Mouse (Mus musculus) hindbrain, embryonic 14.5 days (tissue): ENCODE results near the gene Dck. TPM values are rescaled to one million over a fixed set of nuclear protein-coding genes. Genes with fewer than 3 reads are reported as not detected.

Experiments
- ATAC-seq: fragments of 200-750 bp; cut with Nextera tagmentation; 2 replicates; pipeline ENCODE4 v1.8.0; 2017; ENCODE audit warnings: moderate number of reproducible peaks, mild to moderate bottlenecking, moderate TSS enrichment, moderate library complexity; ENCODE audit not compliant: low FRiP score
- DNase-seq: peaks from one replicate; pipeline ENCODE4 v3.0.0-alpha.2; 2015; ENCODE audit warnings: low spot score
- H3K27ac ChIP-seq: fragments of 300-500 bp; sonication (generic); 2 replicates; pipeline ENCODE4 v1.5.1; 2014; ENCODE audit warnings: mild to moderate bottlenecking, moderate library complexity
- H3K27me3 ChIP-seq: fragments of 300-500 bp; sonication (generic); 2 replicates; pipeline ENCODE4 v1.6.1; 2014; ENCODE audit warnings: mild to moderate bottlenecking, low read length, mixed read lengths; ENCODE audit not compliant: control insufficient read depth, insufficient read depth
- H3K36me3 ChIP-seq: fragments of 300-500 bp; sonication (generic); replicated peaks from 2 replicates; pipeline ENCODE4 v1.6.1; 2014; ENCODE audit not compliant: control insufficient read depth, insufficient read depth
- H3K4me1 ChIP-seq: fragments of 300-500 bp; sonication (generic); replicated peaks from 2 replicates; pipeline ENCODE4 v1.6.1; 2014; ENCODE audit warnings: antibody characterized with exemption, low read length, mixed read lengths; ENCODE audit not compliant: control insufficient read depth, insufficient read depth
- H3K4me2 ChIP-seq: fragments of 300-500 bp; sonication (generic); replicated peaks from 2 replicates; pipeline ENCODE4 v1.6.1; 2014; ENCODE audit warnings: mild to moderate bottlenecking, moderate library complexity
- H3K4me3 ChIP-seq: fragments of 300-500 bp; sonication (generic); replicated peaks from 2 replicates; pipeline ENCODE4 v1.5.1; 2014; ENCODE audit warnings: mild to moderate bottlenecking, low read length
- H3K9ac ChIP-seq: fragments of 300-500 bp; sonication (generic); 2 replicates; pipeline ENCODE4 v1.6.1; 2014
- H3K9me3 ChIP-seq: fragments of 300-500 bp; sonication (generic); 2 replicates; pipeline ENCODE4 v1.6.1; 2016; ENCODE audit warnings: low read length; ENCODE audit not compliant: control insufficient read depth
- WGBS: fragments of 180-500 bp; shearing (Covaris S2); extraction: QIAGEN DNeasy Blood & Tissue Kit; methylation state at CpG from one replicate; pipeline ENCODE4 v1.1.7; 2014; 5-methylcytosine and 5-hydroxymethylcytosine counted together
- polyA plus RNA-seq: library from polyadenylated mRNA; unstranded; fragments of >200 nt; fragmentation: Nextera tagmentation; extraction: Ambion mirVana; gene quantifications from 2 replicates; pipeline ENCODE4 v1.2.1, GENCODE M21; 2014

Dck gene
- polyA plus RNA-seq, 1 experiment from 2014 or later = 51.6 TPM

DNA sequence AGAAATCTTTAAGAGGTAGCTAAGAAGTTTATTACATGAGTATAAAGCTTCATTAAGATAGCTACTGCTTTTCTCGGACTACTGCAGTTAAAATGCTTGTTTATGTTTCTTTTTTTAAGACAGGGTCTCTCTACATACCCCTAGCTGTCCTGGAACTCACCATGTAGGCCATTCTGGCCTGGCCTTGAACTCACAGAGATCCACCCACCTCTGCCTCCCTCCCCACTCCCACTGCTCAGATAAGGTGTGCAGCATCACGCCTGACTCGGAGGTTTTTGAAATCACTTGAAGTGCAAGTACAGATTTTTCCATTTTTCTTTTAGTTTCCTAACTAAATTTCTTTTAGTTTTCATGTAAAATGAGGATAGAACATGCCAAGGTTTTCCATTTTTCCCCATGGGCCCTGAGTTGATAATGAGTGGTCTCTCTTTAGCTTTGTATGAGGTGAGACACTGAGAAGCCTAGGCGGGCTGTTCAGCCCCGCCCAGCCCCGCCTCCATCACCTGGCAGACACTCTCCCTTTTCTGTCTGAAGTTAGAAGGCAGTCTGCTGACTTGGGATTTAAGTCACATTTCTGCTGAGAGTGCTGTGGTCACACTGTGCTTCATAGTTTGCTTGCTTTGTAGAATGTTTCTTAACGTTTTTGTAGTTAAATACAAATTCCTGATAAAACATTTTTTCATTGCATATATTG is 17.4 kb downstream of the Dck start:
- no peaks in the 10 kb centered on the region for H3K27me3 ChIP-seq
- no peaks in the 10 kb centered on the region for H3K9me3 ChIP-seq
- WGBS = 88% methylated on average over 7 of the region's 7 CpGs
- DNase-seq (no peak), ATAC-seq (no peak)
- no peak overlapping the region for H3K4me3 ChIP-seq
- no peak overlapping the region for H3K4me2 ChIP-seq
- H3K36me3 ChIP-seq = peaks cover 80% of the 10 kb centered on the region
- H3K9ac ChIP-seq = no peak overlapping the region
- H3K27ac ChIP-seq = no peak overlapping the region
- no peaks in the 10 kb centered on the region for H3K4me1 ChIP-seq

DNA sequence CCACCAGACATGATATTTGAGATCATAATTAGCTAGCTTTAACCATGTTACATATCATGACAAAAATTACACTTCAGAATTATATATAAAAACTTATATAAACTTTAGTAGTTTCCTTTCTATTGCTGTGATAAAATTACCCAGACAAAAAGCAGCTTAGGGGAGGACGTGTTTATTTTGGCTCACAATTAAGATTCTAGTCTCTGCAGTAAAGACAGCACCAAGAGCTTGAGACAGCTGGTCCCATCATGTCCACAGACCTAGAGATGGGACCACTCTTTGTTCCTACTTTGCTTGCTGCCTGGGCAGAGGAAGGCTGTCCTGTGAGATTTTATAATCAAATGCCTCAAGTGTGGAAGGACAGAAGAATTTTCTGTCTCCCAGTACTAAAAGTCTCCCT is 20.3 kb downstream of the Dck start:
- Histone ChIP-seq H3K27ac (no peak overlapping the region), H3K9me3 (no peaks in the 10 kb centered on the region), H3K4me3 (no peak overlapping the region), H3K9ac (no peak overlapping the region), H3K36me3 (peaks cover 60% of the 10 kb centered on the region), H3K4me2 (no peak overlapping the region), H3K4me1 (no peaks in the 10 kb centered on the region), H3K27me3 (no peaks in the 10 kb centered on the region)
- DNase-seq = no peak
- ATAC-seq = no peak
- 83% methylated on average over 1 of the region's 1 CpGs for WGBS

DNA sequence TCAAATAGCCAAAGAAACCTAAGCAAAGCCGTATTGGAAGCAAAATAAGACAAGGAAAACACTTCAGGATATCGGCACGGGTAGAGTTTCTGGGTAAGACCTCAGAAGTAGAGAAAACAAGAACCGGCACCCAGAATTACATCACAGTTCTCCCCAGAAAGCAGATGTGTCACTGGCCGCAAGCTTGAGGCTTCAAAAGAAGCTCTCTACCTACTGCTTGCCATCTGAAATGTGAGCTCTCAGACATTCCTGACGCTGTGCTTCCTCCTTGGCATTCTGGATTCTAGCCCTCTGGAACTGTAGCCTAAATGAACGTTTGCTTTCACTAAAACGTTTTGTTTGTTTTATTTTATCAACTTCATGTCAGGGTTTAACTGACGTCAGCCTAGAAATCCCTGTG is 25.9 kb downstream of the Dck start:
- no peak overlapping the region for H3K27ac ChIP-seq
- H3K36me3 ChIP-seq = peaks cover 13% of the 10 kb centered on the region
- no peak overlapping the region for H3K9ac ChIP-seq
- H3K4me1 ChIP-seq = no peaks in the 10 kb centered on the region
- no peak overlapping the region for H3K4me3 ChIP-seq
- H3K27me3 ChIP-seq = no peaks in the 10 kb centered on the region
- no peak overlapping the region for H3K4me2 ChIP-seq
- WGBS = 65% methylated on average over 9 of the region's 9 CpGs
- no peak for ATAC-seq
- DNase-seq = no peak
- H3K9me3 ChIP-seq = no peaks in the 10 kb centered on the region

DNA sequence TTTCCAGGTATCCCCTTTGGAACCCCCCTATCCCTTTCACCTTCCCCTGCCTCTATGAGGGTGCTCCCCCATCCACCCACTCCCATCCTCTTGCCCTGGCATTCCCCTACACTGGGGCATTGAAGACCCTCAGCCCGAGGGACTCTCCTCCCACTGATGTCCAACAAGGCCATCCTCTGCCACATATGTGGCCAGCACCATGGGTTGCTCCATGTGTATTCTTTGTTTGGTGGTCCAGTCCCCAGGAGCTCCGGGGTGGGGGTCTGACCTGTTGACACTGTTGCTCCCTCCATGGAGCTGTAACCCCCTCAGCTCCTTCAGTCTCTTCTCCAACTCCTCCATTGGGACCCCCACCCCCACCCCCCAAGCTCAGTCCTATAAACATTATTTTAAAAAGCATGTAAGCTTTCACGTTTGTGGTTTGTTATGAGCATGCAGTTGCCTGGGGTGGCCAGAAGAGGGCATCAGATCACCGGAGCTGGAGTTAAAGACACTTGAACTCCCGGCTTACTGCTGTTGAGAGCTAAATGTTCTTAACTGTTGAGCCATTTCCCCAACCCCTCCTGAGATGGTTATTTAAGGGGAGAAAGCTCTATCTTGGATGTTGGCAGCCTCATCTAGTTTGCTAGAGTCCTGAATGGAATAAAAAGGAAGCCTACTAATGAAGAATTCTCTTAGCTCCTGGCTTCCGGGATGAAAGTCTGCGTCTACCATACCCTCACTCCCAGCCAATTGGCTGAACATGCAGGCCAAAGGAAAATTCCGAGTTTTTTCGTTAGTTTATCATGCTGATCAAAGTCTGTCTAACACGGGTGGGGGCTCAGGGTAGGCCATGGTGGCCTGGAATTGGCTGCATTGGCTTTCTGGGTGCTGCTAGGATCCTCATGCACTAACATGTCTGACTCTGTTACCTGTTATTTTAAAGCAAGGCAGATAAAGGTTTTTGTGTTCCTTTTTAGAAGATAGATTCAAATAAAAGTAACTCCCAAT is 26.8 kb downstream of the Dck start:
- Histone ChIP-seq H3K27ac (no peak overlapping the region), H3K9me3 (no peaks in the 10 kb centered on the region), H3K9ac (no peak overlapping the region), H3K36me3 (peaks cover 4% of the 10 kb centered on the region; the same call in 1 of the 2 replicates), H3K4me3 (no peak overlapping the region), H3K4me1 (no peaks in the 10 kb centered on the region), H3K27me3 (no peaks in the 10 kb centered on the region), H3K4me2 (no peak overlapping the region)
- ATAC-seq (peak; percentile 69; the same call in 1 of the 2 replicates), DNase-seq (peak; percentile 66)
- WGBS = 41% methylated on average over 10 of the region's 10 CpGs

DNA sequence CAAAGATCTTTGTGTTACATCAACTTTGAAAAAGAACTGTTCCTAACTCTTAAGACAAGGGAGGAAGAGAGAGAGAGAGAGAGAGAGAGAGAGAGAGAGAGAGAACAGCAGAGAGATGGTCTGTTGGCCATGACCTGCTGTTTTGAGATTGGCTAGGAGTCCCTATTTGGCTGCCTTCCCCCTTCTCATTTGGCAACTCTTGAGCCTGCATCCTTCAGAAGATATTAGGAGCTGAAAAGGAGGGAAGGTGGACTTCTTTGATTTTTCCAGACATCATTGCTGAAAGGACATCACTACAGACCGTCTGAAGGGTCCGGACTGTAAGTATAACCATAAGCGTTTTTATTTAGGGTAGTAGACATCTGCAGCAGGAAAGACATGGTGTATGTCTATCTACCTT is 28.9 kb downstream of the Dck start:
- Histone ChIP-seq H3K27me3 (no peaks in the 10 kb centered on the region), H3K27ac (no peak overlapping the region), H3K36me3 (no peaks in the 10 kb centered on the region), H3K4me3 (no peak overlapping the region), H3K4me2 (no peak overlapping the region), H3K9ac (no peak overlapping the region), H3K4me1 (no peaks in the 10 kb centered on the region), H3K9me3 (no peaks in the 10 kb centered on the region)
- ATAC-seq (no peak), DNase-seq (no peak)
- WGBS = 94% methylated on average over 3 of the region's 3 CpGs

DNA sequence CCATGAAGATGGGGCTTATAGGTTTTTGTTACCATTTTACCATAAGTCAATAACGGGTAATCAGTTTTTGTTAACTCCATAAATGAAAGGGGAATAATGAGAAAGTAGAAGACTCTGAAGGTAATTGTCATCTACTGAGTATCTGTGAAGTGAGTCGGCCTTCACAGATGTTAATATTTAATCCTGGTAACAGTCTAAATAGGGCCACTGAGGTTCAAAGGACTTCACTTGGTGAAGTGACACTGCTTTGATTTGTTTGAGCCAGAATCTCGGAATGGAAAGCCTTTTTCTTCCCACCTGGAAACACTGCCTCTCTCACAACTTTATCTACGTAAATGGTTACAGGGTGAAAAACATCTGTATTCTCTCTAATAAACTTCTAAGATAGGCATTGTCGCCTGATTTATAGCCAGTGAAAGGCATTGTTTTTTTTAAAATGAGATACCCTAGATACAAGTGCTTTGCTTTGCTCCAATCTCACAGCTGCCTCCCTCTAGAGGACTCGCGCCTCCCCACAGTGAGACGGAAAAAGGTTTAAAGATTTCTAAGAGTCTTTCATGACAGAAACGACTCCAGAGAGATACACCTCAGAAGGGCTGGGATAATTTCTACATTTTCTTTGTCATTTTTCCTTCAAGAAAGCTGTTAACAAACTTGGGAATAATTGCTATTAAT is 31.3 kb downstream of the Dck start:
- no peaks in the 10 kb centered on the region for H3K4me1 ChIP-seq
- DNase-seq (no peak), ATAC-seq (no peak)
- no peak overlapping the region for H3K4me2 ChIP-seq
- WGBS = 46% methylated on average over 9 of the region's 9 CpGs
- H3K9ac ChIP-seq = no peak overlapping the region
- H3K36me3 ChIP-seq = no peaks in the 10 kb centered on the region
- H3K27me3 ChIP-seq = no peaks in the 10 kb centered on the region
- H3K4me3 ChIP-seq = no peak overlapping the region
- no peak overlapping the region for H3K27ac ChIP-seq
- no peaks in the 10 kb centered on the region for H3K9me3 ChIP-seq

DNA sequence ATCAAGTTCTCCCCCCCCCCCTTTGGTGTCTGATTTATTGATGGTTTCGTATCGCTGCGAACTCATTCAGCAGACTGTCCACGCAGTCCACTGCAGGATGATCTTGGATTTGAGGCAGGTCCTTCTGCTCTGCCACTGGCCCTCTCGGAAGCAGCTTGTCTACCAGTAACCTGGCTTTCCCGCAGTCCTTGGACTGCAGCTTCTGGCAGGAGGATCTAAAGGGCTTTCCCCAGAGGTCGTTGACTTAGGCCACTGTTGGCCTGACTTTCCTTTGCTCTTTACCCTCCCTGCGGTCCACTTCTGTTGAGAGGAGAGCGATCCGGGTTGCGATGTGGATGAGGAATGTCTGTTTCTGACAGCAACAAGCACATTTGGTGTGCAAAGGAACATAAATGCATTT is 31.8 kb downstream of the Dck start:
- H3K4me1 ChIP-seq = no peaks in the 10 kb centered on the region
- no peak overlapping the region for H3K27ac ChIP-seq
- H3K9me3 ChIP-seq = no peaks in the 10 kb centered on the region
- 66% methylated on average over 11 of the region's 11 CpGs for WGBS
- no peaks in the 10 kb centered on the region for H3K36me3 ChIP-seq
- no peak for ATAC-seq
- no peak overlapping the region for H3K4me2 ChIP-seq
- no peak overlapping the region for H3K9ac ChIP-seq
- DNase-seq = no peak
- H3K4me3 ChIP-seq = no peak overlapping the region
- no peaks in the 10 kb centered on the region for H3K27me3 ChIP-seq

DNA sequence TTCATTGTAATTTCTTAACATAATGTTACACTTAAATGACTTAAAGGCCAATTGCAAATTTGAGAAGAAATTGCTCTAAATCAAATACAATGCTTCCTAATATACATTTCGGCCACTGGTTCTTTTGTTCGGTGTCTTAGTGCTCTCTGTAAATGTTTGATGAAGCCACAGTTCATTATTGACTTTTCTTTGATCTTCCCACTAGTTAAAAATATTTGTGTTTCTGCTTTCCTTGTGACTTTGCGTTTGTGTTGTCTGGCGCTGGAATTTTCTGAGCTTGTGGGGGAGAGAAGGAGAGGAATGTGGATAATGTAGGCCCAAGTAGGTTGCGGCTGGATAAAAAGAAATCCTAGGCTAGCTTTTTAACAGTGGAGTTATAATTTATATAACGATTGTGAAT is 32.3 kb downstream of the Dck start:
- WGBS = 79% methylated on average over 6 of the region's 6 CpGs

DNA sequence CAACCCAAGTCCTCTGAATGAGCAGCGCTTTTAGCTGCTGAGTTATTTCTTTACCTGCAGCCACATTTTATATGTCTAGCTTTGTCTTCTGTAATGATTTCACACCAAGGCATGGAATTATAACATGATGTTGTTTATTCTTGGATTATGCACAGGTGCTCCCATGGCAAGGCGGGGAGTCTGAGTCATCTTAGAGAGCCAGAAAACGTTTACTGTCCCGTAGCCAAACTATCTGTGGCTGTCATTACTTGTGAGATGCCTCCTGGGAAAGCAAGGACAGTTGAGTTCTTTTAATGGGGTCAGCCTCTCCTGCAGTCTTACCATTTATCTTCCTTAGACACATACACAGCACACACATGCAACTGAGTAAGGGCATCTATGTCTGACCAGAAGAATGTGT is 40.8 kb downstream of the Dck start:
- Histone ChIP-seq H3K9me3 (no peaks in the 10 kb centered on the region), H3K36me3 (no peaks in the 10 kb centered on the region), H3K4me3 (no peak overlapping the region), H3K9ac (no peak overlapping the region), H3K4me2 (no peak overlapping the region), H3K27ac (no peak overlapping the region), H3K4me1 (no peaks in the 10 kb centered on the region), H3K27me3 (no peaks in the 10 kb centered on the region)
- no peak for ATAC-seq
- DNase-seq = no peak
- 89% methylated on average over 4 of the region's 4 CpGs for WGBS

More for the DNA sequence above, 32.3 kb downstream of the Dck start:
- ATAC-seq (no peak), DNase-seq (no peak)
- Histone ChIP-seq H3K4me1 (no peaks in the 10 kb centered on the region), H3K9me3 (no peaks in the 10 kb centered on the region), H3K27me3 (no peaks in the 10 kb centered on the region), H3K4me2 (no peak overlapping the region), H3K36me3 (no peaks in the 10 kb centered on the region), H3K9ac (no peak overlapping the region), H3K4me3 (no peak overlapping the region), H3K27ac (no peak overlapping the region)
